Mouse (Mus musculus) left cerebral cortex, postnatal 36 days (tissue): Measurements from ENCODE around the gene Gm9844. TPM values are rescaled to one million over a fixed set of nuclear protein-coding genes. Genes with fewer than 3 reads are reported as not detected.
"Not testable (repeated sequence)": the region's sequence is repeated elsewhere in the genome, so short reads cannot be mapped to it uniquely, and the experiment has no call there.

Source experiments
- DNase-seq, 2 experiments: peaks; one replicate each; pipeline ENCODE4 v3.0.0; 2021 to 2022; ENCODE audit warnings: low spot score in 2 of 2, mixed read lengths in 1 of 2
- intact Hi-C: fragments of 180-260 bp; cut with DNase I; formaldehyde crosslinking; loops from one replicate; pipeline ENCODE4 v1.15.1; 2025
- total RNA-seq, 2 experiments: library from RNA; stranded (reverse); gene quantifications; 2 replicates each; pipeline ENCODE4 v1.2.3; 2021

Gm9844 gene
- total RNA-seq: 1 to 10 TPM in 1 of 2 experiments, not detected in 1; 1.9 TPM

GRCm38 (mm10) chr7:24861913-24862312, at the start of gene Gm9844:
Gene Gm9844 (plus strand): TSS chr7:24862213.
- intact Hi-C loops: no loop called here
- no peak for DNase-seq

DNA sequence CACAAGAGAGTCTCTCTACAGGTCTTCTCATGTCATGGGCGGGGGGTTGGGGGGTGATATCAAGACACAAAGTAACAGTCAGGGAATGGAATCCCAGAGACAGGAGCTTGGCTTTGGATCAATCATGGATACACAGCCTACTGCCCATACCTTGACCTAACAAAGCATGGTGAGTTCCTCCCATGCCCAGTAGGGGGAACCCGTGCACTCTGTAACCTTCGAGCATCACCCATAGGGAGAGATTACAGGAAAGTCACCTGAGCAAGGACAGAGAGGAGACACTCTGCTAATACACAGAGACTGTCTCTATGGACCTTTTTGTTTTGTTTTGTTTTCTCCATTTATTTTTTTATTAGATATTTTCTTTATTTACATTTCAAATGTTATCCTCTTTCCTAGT, 44.5 kb upstream of the Gm9844 start:
- intact Hi-C loops: loop anchor here (10.0 kb wide), 1 partner anchor 147 kb away; no protein-coding TSS in a partner anchor
- peak; percentile 51 to 55 for DNase-seq

DNA sequence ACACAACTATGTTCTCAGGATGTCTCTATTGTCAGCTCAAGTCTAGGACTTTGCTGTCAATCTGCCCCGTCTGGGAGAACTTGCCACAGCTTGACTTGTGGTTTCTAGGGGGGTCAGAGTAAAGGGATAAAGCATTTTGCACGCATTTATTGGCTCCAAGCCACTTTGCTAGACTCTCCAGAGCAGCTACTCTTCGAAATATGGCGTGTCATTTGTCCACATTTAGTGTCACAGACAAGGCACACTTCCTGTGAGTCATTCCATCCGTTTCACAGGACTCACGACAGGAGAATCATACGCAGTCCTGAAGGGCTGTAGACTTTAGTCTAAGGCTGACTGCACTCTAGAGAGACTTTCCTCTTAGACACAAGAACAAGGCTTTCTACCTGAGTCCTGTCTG, 37.6 kb upstream of the Gm9844 start:
- no peak for DNase-seq
- intact Hi-C loops: no loop called here

GRCm38 (mm10) chr7:24827181-24827580, 34.8 kb upstream of the Gm9844 start:
- intact Hi-C loops: loop anchor here (5.0 kb wide), 1 partner anchor 50 kb away; the partner anchor contains the start of gene Ceacam10
- DNase-seq: no peak

- not testable (repeated sequence) for DNase-seq
- intact Hi-C loops: loop anchor here (5.0 kb wide), 1 partner anchor 738 kb away; no protein-coding TSS in a partner anchor
Measured at GRCm38 (mm10) chr7:24838732-24839409, 23.1 kb upstream of the Gm9844 start.

DNA sequence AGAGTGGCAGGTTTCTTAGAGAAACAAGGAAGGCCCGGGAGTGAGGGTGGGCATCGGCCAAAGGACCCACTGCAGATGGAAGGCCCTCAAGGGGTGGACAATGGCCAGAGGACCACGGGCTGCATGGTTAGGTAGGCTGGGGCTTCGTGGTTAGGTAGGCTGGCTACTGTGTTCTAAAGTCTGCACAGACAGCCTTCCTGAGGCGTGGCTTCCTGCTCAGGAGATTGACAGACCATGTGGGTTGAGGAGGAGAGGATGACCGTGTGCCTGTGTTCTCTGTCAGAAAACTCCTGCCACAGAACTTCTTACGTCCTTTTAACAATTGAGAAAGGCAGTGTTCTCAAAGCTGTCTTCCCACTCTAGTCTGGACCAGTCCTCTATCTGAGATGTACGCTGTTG, 22.6 kb upstream of the Gm9844 start:
- intact Hi-C loops: loop anchor here (5.0 kb wide), 1 partner anchor 738 kb away; no protein-coding TSS in a partner anchor

GRCm38 (mm10) chr7:24840331-24840730, 21.7 kb upstream of the Gm9844 start:
- no peak for DNase-seq
- intact Hi-C loops: no loop called here

More for the DNA sequence above, 22.6 kb upstream of the Gm9844 start:
- no peak for DNase-seq

DNA sequence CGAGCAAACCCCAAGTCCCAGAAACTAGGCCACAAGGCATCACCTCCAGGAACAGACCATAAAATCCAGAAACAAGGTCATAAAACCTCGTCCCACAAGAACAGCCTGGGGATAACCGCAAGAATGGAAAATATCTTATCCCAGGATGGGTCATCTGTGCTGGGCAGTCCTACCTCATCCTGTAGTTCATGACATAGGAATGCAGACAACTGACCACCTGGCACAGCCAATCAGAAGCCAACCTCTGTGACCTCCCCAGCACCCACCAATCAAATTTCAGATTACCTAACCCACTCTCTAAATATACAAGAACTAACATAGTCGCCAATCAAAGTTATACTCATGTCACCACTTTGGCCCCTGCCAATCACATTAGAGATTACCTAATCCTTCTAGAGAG, 21.0 kb upstream of the Gm9844 start:
- no peak for DNase-seq
- intact Hi-C loops: no loop called here

DNA sequence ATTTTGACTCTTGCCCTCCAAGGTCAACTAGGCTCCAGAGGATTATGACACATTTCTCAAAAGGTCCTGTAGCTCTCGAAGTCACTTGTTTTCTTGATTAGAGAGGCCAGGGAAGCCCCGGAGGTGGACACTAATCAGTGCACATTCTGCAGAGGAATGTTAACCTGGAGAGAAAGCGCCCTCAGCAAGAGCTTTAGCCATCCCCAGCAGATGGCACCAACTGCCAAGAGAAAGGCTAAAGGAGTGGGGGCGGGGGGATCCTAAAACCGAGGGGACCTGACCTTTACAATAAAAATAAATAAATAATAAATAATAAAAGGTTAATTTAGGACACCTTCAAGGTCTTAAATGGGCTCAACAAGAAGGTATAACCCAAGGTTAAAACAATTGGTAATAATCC, 17.9 kb upstream of the Gm9844 start:
- no peak for DNase-seq
- intact Hi-C loops: no loop called here

DNA sequence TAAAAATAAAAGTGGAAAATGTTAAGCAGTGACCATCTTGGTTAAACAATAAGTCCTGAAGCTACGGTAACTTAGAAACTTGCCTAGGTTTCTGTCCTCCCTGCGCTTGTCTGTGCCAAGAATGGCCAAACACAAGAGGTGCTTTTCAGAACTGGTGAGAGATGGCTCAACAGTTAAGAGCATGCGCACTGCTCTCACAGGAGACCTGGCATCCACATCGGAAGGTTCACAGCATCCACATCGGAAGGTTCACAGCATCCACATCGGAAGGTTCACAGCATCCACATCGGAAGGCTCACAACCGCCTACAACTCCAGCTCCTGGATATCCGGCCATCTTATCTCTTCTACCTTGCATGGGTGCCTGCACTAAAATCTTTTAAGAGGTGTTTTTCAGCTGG, 16.8 kb upstream of the Gm9844 start:
- DNase-seq: no peak
- intact Hi-C loops: no loop called here

- DNase-seq: no peak
- intact Hi-C loops: no loop called here
Measured at GRCm38 (mm10) chr7:24845713-24846112, 16.3 kb upstream of the Gm9844 start.

DNA sequence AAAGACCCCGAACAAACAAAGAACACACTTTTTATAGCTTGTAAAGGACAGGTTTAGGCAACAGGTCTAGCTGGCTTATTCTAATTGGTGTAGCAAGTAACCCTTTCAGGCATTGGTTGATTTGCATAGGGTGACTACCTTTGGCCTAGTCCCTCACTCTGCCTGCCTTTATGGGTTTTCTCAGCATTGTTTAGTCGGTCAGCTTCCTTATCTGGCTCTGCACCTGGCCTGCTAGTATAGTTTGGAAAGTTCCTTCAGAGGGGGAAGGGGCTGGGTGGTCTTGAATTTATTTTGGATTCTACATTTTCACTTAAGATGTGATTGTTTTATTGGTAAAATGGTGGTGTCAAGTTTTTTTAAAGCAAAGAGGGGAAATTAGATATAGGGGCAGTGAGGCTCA, 15.4 kb upstream of the Gm9844 start:
- DNase-seq, intact Hi-C loops: not testable (repeated sequence)

DNA sequence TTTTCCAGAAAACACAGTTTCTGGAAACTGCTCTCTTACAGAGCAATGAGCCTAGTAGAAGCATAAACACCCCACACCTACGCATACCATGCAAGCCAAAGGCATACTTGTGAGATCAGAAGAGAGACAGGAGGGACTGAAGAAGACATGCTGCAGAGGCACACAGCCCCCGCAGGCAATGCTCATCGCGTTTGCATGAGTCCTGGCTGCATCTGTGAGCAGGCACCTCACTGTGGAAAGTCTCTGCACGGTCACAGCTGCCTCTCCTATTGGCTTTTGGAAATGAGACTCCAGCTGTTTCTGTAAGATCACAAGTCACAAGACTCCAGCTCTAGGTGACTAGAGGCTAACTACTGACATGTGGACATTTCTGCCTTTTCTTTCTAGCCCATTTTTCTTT, 11.9 kb upstream of the Gm9844 start:
- intact Hi-C loops: no loop called here
- peak; percentile 37 to 49 for DNase-seq

- intact Hi-C loops: no loop called here
Measured at GRCm38 (mm10) chr7:24850899-24851303, 11.1 kb upstream of the Gm9844 start.

GRCm38 (mm10) chr7:24851596-24852325, 10.3 kb upstream of the Gm9844 start:
- intact Hi-C loops: no loop called here
- DNase-seq: no peak

More at GRCm38 (mm10) chr7:24850899-24851303, 11.1 kb upstream of the Gm9844 start:
- no peak for DNase-seq

- intact Hi-C loops: no loop called here
- DNase-seq: no peak
Measured at GRCm38 (mm10) chr7:24852557-24853232, 9.3 kb upstream of the Gm9844 start.

- intact Hi-C loops: no loop called here
- DNase-seq: no peak
Measured at GRCm38 (mm10) chr7:24853233-24853563, 8.8 kb upstream of the Gm9844 start.

GRCm38 (mm10) chr7:24853695-24854094, 8.3 kb upstream of the Gm9844 start:
- intact Hi-C loops: no loop called here
- DNase-seq: no peak

DNA sequence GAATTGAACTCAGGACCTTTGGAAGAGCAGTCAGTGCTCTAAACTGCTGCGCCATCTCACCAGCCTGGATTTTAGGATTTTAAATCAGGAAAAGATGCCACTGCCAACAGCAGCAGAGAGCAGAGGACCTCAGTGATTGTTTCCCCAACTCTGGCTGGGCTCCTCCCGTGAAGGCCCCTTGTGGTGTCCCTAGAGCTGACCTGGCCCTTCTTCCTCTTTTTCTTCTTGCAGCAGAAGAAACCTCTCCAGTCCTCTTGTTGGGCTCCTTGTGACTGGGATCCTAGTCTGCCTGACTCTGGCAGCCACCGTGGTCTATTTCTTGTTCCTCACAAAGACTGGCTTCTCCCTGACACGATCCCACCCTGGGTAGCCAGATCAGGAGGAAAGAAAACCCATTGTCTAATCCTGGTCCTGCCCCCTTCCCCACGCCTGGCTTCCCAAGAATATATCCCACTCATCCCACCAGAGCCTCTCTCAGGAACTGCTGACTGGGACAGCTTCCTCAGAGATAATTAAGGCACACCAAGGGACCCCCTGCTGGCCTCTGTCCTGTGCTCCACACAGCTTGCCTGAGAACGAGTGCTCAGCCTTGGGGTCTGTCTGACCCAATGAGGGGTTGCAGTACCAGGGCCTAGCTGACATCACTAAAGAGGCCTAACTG, 5.4 kb upstream of the Gm9844 start:
- no peak for DNase-seq
- intact Hi-C loops: no loop called here

DNA sequence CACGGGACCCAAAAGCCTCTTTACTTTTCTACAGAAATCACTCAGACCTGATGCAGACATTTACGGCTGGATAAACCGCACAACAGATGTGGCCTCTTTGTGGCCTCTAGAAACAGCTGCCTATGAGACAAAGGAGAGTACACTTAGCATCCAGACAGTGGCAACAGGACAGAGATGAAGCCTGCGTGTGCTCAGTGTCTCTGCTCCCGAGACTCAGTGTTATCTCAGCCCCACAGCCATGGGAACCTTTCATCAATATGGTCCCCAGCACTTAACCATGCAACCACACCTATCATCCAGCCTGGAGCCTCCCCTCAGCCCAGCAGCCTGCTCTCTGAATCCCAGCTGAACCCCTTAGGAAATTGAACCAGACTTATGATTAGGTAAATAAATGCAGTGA, 2.8 kb upstream of the Gm9844 start:
- intact Hi-C loops: no loop called here

More for the DNA sequence above, 2.8 kb upstream of the Gm9844 start:
- no peak for DNase-seq
